Mouse (Mus musculus): ENCODE data around the gene Dffb. TPM values are rescaled to one million over a fixed set of nuclear protein-coding genes. Genes with fewer than 3 reads are reported as not detected.
A peak's percentile ranks its signal among the peaks of the same experiment; 100 is the strongest.
"Not testable (repeated sequence)": the region's sequence is repeated elsewhere in the genome, so short reads cannot be mapped to it uniquely, and the experiment has no call there.

Gene Dffb
- polyA plus RNA-seq, 1 experiment from 2014 or later = 10.0 TPM

GRCm38 (mm10) chr4:153951692-153952091 is 23.2 kb downstream of the Dffb start:
- H3K27me3 ChIP-seq (ENCODE audit: control insufficient read depth, insufficient read depth, low read length) = no peaks in the 10 kb centered on the region
- H3K9ac ChIP-seq = no peak overlapping the region
- H3K27ac ChIP-seq = peak overlapping the region; percentile 38; the same call in 1 of the 2 replicates
- no peaks in the 10 kb centered on the region for H3K36me3 ChIP-seq (replicated peaks; ENCODE audit: control insufficient read depth, insufficient read depth)
- no peaks in the 10 kb centered on the region for H3K9me3 ChIP-seq (ENCODE audit: control insufficient read depth, low read length)
- H3K4me3 ChIP-seq (replicated peaks; ENCODE audit: low read length) = no peak overlapping the region
- DNase-seq (ENCODE audit: low spot score) = no peak
- no peak for ATAC-seq (ENCODE audit: low FRiP score)
- peaks cover 4% of the 10 kb centered on the region; the same call in 1 of the 2 replicates for H3K4me1 ChIP-seq (replicated peaks; ENCODE audit: control insufficient read depth, insufficient read depth, low read length)
- WGBS = 18% methylated on average over 5 of the region's 5 CpGs
- no peak overlapping the region for H3K4me2 ChIP-seq (replicated peaks)

GRCm38 (mm10) chr4:153951150-153951549 is 23.8 kb downstream of the Dffb start:
- ATAC-seq (ENCODE audit: low FRiP score) (no peak), DNase-seq (ENCODE audit: low spot score) (no peak)
- Histone ChIP-seq H3K27me3 (ENCODE audit: control insufficient read depth, insufficient read depth, low read length) (no peaks in the 10 kb centered on the region), H3K4me1 (replicated peaks; ENCODE audit: control insufficient read depth, insufficient read depth, low read length) (0 out of 2 replicates have a peak, but pooled peaks cover 4% of the 10 kb centered on the region), H3K9ac (no peak overlapping the region), H3K9me3 (ENCODE audit: control insufficient read depth, low read length) (no peaks in the 10 kb centered on the region), H3K4me2 (replicated peaks) (no peak overlapping the region), H3K4me3 (replicated peaks; ENCODE audit: low read length) (no peak overlapping the region), H3K36me3 (replicated peaks; ENCODE audit: control insufficient read depth, insufficient read depth) (no peaks in the 10 kb centered on the region), H3K27ac (no peak overlapping the region)
- WGBS = 59% methylated on average over 3 of the region's 3 CpGs

- Histone ChIP-seq H3K9ac (no peak overlapping the region), H3K36me3 (replicated peaks; ENCODE audit: control insufficient read depth, insufficient read depth) (no peaks in the 10 kb centered on the region), H3K4me2 (replicated peaks) (0 out of 2 replicates have a peak overlapping the region, but pooled peaks have one; percentile 6), H3K27ac (no peak overlapping the region), H3K27me3 (ENCODE audit: control insufficient read depth, insufficient read depth, low read length) (no peaks in the 10 kb centered on the region), H3K4me3 (replicated peaks; ENCODE audit: low read length) (no peak overlapping the region), H3K4me1 (replicated peaks; ENCODE audit: control insufficient read depth, insufficient read depth, low read length) (no peaks in the 10 kb centered on the region), H3K9me3 (ENCODE audit: control insufficient read depth, low read length) (no peaks in the 10 kb centered on the region)
- no peak for DNase-seq (ENCODE audit: low spot score)
- WGBS = 75% methylated on average over 2 of the region's 2 CpGs
- no peak for ATAC-seq (ENCODE audit: low FRiP score)
These were observed 24.6 kb downstream of the Dffb start for GRCm38 (mm10) chr4:153950372-153950771.

- ATAC-seq (ENCODE audit: low FRiP score) = no peak
- DNase-seq (ENCODE audit: low spot score) = no peak
- 81% methylated on average over 6 of the region's 6 CpGs for WGBS
These were observed 29.2 kb downstream of the Dffb start for GRCm38 (mm10) chr4:153945741-153946140.

GRCm38 (mm10) chr4:153944261-153944660 is 30.7 kb downstream of the Dffb start:
- no peak for DNase-seq (ENCODE audit: low spot score)
- H3K4me1 ChIP-seq (replicated peaks; ENCODE audit: control insufficient read depth, insufficient read depth, low read length) = no peaks in the 10 kb centered on the region
- no peak overlapping the region for H3K4me2 ChIP-seq (replicated peaks)
- WGBS = 52% methylated on average over 6 of the region's 6 CpGs
- H3K36me3 ChIP-seq (replicated peaks; ENCODE audit: control insufficient read depth, insufficient read depth) = no peaks in the 10 kb centered on the region
- no peak overlapping the region for H3K4me3 ChIP-seq (replicated peaks; ENCODE audit: low read length)
- no peak overlapping the region for H3K9ac ChIP-seq
- H3K27ac ChIP-seq = no peak overlapping the region
- H3K27me3 ChIP-seq (ENCODE audit: control insufficient read depth, insufficient read depth, low read length) = no peaks in the 10 kb centered on the region
- no peaks in the 10 kb centered on the region for H3K9me3 ChIP-seq (ENCODE audit: control insufficient read depth, low read length)
- ATAC-seq (ENCODE audit: low FRiP score) = no peak

More at GRCm38 (mm10) chr4:153945741-153946140, 29.2 kb downstream of the Dffb start:
- Histone ChIP-seq H3K4me1 (replicated peaks; ENCODE audit: control insufficient read depth, insufficient read depth, low read length) (no peaks in the 10 kb centered on the region), H3K9me3 (ENCODE audit: control insufficient read depth, low read length) (no peaks in the 10 kb centered on the region), H3K9ac (no peak overlapping the region), H3K27ac (no peak overlapping the region), H3K27me3 (ENCODE audit: control insufficient read depth, insufficient read depth, low read length) (no peaks in the 10 kb centered on the region), H3K36me3 (replicated peaks; ENCODE audit: control insufficient read depth, insufficient read depth) (no peaks in the 10 kb centered on the region), H3K4me2 (replicated peaks) (no peak overlapping the region), H3K4me3 (replicated peaks; ENCODE audit: low read length) (no peak overlapping the region)

GRCm38 (mm10) chr4:153943243-153943642 is 31.7 kb downstream of the Dffb start:
- Histone ChIP-seq H3K9me3 (ENCODE audit: control insufficient read depth, low read length) (no peaks in the 10 kb centered on the region), H3K4me1 (replicated peaks; ENCODE audit: control insufficient read depth, insufficient read depth, low read length) (no peaks in the 10 kb centered on the region), H3K27ac (no peak overlapping the region), H3K36me3 (replicated peaks; ENCODE audit: control insufficient read depth, insufficient read depth) (no peaks in the 10 kb centered on the region), H3K4me2 (replicated peaks) (no peak overlapping the region), H3K9ac (no peak overlapping the region), H3K4me3 (replicated peaks; ENCODE audit: low read length) (no peak overlapping the region), H3K27me3 (ENCODE audit: control insufficient read depth, insufficient read depth, low read length) (no peaks in the 10 kb centered on the region)
- ATAC-seq (ENCODE audit: low FRiP score) (no peak), DNase-seq (ENCODE audit: low spot score) (peak; percentile 65)
- WGBS = 53% methylated on average over 4 of the region's 4 CpGs

- H3K4me3 ChIP-seq (replicated peaks; ENCODE audit: low read length) = no peak overlapping the region
- DNase-seq (ENCODE audit: low spot score) (no peak), ATAC-seq (ENCODE audit: low FRiP score) (0 out of 2 replicates have a peak, but pooled peaks have one; percentile 11)
- H3K4me1 ChIP-seq (replicated peaks; ENCODE audit: control insufficient read depth, insufficient read depth, low read length) = no peaks in the 10 kb centered on the region
- H3K27ac ChIP-seq = no peak overlapping the region
- no peak overlapping the region for H3K9ac ChIP-seq
- WGBS = 49% methylated on average over 4 of the region's 4 CpGs
- no peak overlapping the region for H3K4me2 ChIP-seq (replicated peaks)
- no peaks in the 10 kb centered on the region for H3K9me3 ChIP-seq (ENCODE audit: control insufficient read depth, low read length)
- H3K27me3 ChIP-seq (ENCODE audit: control insufficient read depth, insufficient read depth, low read length) = no peaks in the 10 kb centered on the region
- no peaks in the 10 kb centered on the region for H3K36me3 ChIP-seq (replicated peaks; ENCODE audit: control insufficient read depth, insufficient read depth)
These were observed 45.0 kb downstream of the Dffb start for GRCm38 (mm10) chr4:153929921-153930320.

- H3K4me2 ChIP-seq (replicated peaks) = no peak overlapping the region
- no peak overlapping the region for H3K27ac ChIP-seq
- WGBS = 64% methylated on average over 10 of the region's 10 CpGs
- DNase-seq (ENCODE audit: low spot score) = no peak
- ATAC-seq (ENCODE audit: low FRiP score) = 0 out of 2 replicates have a peak, but pooled peaks have one; percentile 6
- H3K4me1 ChIP-seq (replicated peaks; ENCODE audit: control insufficient read depth, insufficient read depth, low read length) = no peaks in the 10 kb centered on the region
- no peaks in the 10 kb centered on the region for H3K27me3 ChIP-seq (ENCODE audit: control insufficient read depth, insufficient read depth, low read length)
- H3K4me3 ChIP-seq (replicated peaks; ENCODE audit: low read length) = no peak overlapping the region
- no peaks in the 10 kb centered on the region for H3K36me3 ChIP-seq (replicated peaks; ENCODE audit: control insufficient read depth, insufficient read depth)
- no peak overlapping the region for H3K9ac ChIP-seq
- H3K9me3 ChIP-seq (ENCODE audit: control insufficient read depth, low read length) = no peaks in the 10 kb centered on the region
These were observed 45.5 kb downstream of the Dffb start for GRCm38 (mm10) chr4:153929425-153929824.

GRCm38 (mm10) chr4:153928772-153929299 is 46.1 kb downstream of the Dffb start:
- ATAC-seq (ENCODE audit: low FRiP score) (no peak), DNase-seq (ENCODE audit: low spot score) (no peak)
- Histone ChIP-seq H3K27ac (no peak overlapping the region), H3K4me2 (replicated peaks) (no peak overlapping the region), H3K4me3 (replicated peaks; ENCODE audit: low read length) (no peak overlapping the region), H3K9me3 (ENCODE audit: control insufficient read depth, low read length) (no peaks in the 10 kb centered on the region), H3K27me3 (ENCODE audit: control insufficient read depth, insufficient read depth, low read length) (no peaks in the 10 kb centered on the region), H3K4me1 (replicated peaks; ENCODE audit: control insufficient read depth, insufficient read depth, low read length) (no peaks in the 10 kb centered on the region), H3K9ac (no peak overlapping the region), H3K36me3 (replicated peaks; ENCODE audit: control insufficient read depth, insufficient read depth) (no peaks in the 10 kb centered on the region)
- WGBS = 38% methylated on average over 11 of the region's 11 CpGs

- not testable (repeated sequence) for H3K27ac ChIP-seq; DNase-seq (ENCODE audit: low spot score); H3K36me3 ChIP-seq (replicated peaks; ENCODE audit: control insufficient read depth, insufficient read depth); H3K4me1 ChIP-seq (replicated peaks; ENCODE audit: control insufficient read depth, insufficient read depth, low read length); H3K4me3 ChIP-seq (replicated peaks; ENCODE audit: low read length); H3K9me3 ChIP-seq (ENCODE audit: control insufficient read depth, low read length); H3K4me2 ChIP-seq (replicated peaks); H3K9ac ChIP-seq; H3K27me3 ChIP-seq (ENCODE audit: control insufficient read depth, insufficient read depth, low read length); ATAC-seq (ENCODE audit: low FRiP score)
- 48% methylated on average over 4 of the region's 4 CpGs for WGBS
These were observed 52.8 kb downstream of the Dffb start for GRCm38 (mm10) chr4:153922090-153922489.
